Mouse (Mus musculus): ENCODE measurements around the gene Kpna1. TPM values are rescaled to one million over a fixed set of nuclear protein-coding genes. Genes with fewer than 3 reads are reported as not detected.
A peak's percentile ranks its signal among the peaks of the same experiment; 100 is the strongest.
"Not testable (repeated sequence)": the region's sequence is repeated elsewhere in the genome, so short reads cannot be mapped to it uniquely, and the experiment has no call there.

Gene Kpna1
- polyA plus RNA-seq, 1 experiment from 2014 or later: 86.5 TPM

DNA sequence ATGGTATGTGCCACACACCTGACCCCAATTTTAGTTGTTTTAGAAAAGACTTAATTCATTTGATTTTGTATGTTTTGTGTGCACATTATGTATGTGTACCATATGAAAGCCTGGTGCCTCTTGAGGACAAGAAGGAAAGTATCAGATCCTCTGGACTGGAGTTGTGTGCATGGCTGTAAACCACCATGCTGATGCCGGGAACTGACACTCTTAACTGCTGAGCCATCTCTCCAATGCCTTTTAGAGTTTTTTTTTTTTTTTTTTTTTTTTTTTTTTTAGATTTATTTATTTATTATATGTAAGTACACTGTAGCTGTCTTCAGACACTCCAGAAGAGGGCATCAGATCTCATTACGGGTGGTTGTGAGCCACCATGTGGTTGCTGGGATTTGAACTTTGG lies 49.6 kb downstream of the Kpna1 start:
- DNase-seq (ENCODE audit: low spot score); ATAC-seq (replicated peaks; ENCODE audit: low FRiP score): not testable (repeated sequence)
- 79% methylated on average over 1 of the region's 2 CpGs for WGBS

GRCm38 (mm10) chr16:36040640-36041624 lies 62.4 kb downstream of the Kpna1 start, which contains the start of gene Wdr5b:
Wdr5b (plus strand) TSS chr16:36041190.
- Histone ChIP-seq H3K4me3 (ENCODE audit: low read depth, low read length) (peak within 1 kb of the TSS; percentile 62), H3K4me1 (replicated peaks; ENCODE audit: control insufficient read depth, insufficient read depth, low read length) (0 out of 2 replicates have a peak, but pooled peaks cover 6% of the 10 kb centered on the region), H3K9me3 (ENCODE audit: control insufficient read depth, low read length) (no peaks in the 10 kb centered on the region), H3K4me2 (ENCODE audit: low read depth, low read length, severe bottlenecking) (peak within 1 kb of the TSS; percentile 85), H3K36me3 (ENCODE audit: control insufficient read depth, insufficient read depth, low read length) (no peaks in the 10 kb centered on the region; the same call in 1 of the 2 replicates), H3K9ac (ENCODE audit: low read length) (peak within 1 kb of the TSS; percentile 79), H3K27ac (ENCODE audit: low read depth, low read length) (peak within 1 kb of the TSS; percentile 46), H3K27me3 (ENCODE audit: control insufficient read depth, insufficient read depth, low read length) (no peaks in the 10 kb centered on the region)
- WGBS: 2% methylated on average over 39 of the region's 39 CpGs
- ATAC-seq (replicated peaks; ENCODE audit: low FRiP score): peak; percentile 95
- peak; percentile 91 for DNase-seq (ENCODE audit: low spot score)

More for the DNA sequence above, 49.6 kb downstream of the Kpna1 start:
- not testable (repeated sequence) for H3K9ac ChIP-seq (ENCODE audit: low read length); H3K4me2 ChIP-seq (ENCODE audit: low read depth, low read length, severe bottlenecking); H3K27ac ChIP-seq (ENCODE audit: low read depth, low read length); H3K4me1 ChIP-seq (replicated peaks; ENCODE audit: control insufficient read depth, insufficient read depth, low read length); H3K9me3 ChIP-seq (ENCODE audit: control insufficient read depth, low read length); H3K27me3 ChIP-seq (ENCODE audit: control insufficient read depth, insufficient read depth, low read length); H3K4me3 ChIP-seq (ENCODE audit: low read depth, low read length); H3K36me3 ChIP-seq (ENCODE audit: control insufficient read depth, insufficient read depth, low read length)

DNA sequence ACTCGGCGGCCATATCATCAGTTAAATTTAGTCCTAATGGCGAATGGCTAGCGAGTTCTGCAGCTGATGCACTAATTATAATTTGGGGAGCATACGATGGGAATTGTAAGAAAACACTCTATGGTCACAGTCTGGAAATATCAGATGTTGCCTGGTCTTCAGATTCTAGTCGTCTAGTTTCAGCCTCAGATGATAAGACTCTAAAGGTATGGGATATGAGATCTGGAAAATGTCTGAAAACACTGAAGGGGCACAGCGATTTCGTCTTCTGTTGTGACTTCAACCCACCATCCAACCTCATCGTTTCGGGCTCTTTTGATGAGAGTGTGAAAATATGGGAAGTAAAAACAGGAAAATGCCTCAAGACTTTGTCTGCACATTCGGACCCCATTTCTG lies 63.1 kb downstream of the Kpna1 start:
- WGBS: 34% methylated on average over 11 of the region's 11 CpGs
- Histone ChIP-seq H3K9me3 (ENCODE audit: control insufficient read depth, low read length) (no peaks in the 10 kb centered on the region), H3K27ac (ENCODE audit: low read depth, low read length) (peak overlapping the region; percentile 46; the same call in 1 of the 2 replicates), H3K36me3 (ENCODE audit: control insufficient read depth, insufficient read depth, low read length) (peaks cover 2% of the 10 kb centered on the region; the same call in 1 of the 2 replicates), H3K9ac (ENCODE audit: low read length) (peak overlapping the region; percentile 79), H3K4me1 (replicated peaks; ENCODE audit: control insufficient read depth, insufficient read depth, low read length) (0 out of 2 replicates have a peak, but pooled peaks cover 6% of the 10 kb centered on the region), H3K4me2 (ENCODE audit: low read depth, low read length, severe bottlenecking) (peak overlapping the region; percentile 85), H3K4me3 (ENCODE audit: low read depth, low read length) (peak overlapping the region; percentile 62), H3K27me3 (ENCODE audit: control insufficient read depth, insufficient read depth, low read length) (no peaks in the 10 kb centered on the region)
- DNase-seq (ENCODE audit: low spot score) (no peak), ATAC-seq (replicated peaks; ENCODE audit: low FRiP score) (no peak)

DNA sequence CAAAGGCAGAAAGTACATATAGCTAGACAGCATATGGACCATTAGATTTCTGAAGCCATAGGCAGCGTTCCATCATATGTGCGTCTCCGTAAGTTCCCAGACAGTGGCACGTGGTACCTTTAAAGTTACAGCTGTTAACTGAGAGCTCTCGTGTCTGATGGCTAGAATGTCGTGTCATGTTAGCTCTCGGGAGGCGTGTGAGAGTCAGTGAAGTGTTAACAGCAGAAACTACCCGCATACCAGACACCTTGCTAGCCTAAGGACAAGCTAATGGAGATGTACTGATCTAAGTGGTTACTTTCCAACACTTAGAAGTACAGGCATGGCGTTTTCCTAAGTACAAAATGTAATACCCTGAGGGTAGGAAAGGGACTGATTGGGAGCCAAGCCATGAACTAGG lies 64.5 kb downstream of the Kpna1 start:
- H3K9me3 ChIP-seq (ENCODE audit: control insufficient read depth, low read length): no peaks in the 10 kb centered on the region
- H3K27ac ChIP-seq (ENCODE audit: low read depth, low read length): no peak overlapping the region
- H3K9ac ChIP-seq (ENCODE audit: low read length): no peak overlapping the region
- H3K36me3 ChIP-seq (ENCODE audit: control insufficient read depth, insufficient read depth, low read length): peaks cover 9% of the 10 kb centered on the region; the same call in 1 of the 2 replicates
- H3K27me3 ChIP-seq (ENCODE audit: control insufficient read depth, insufficient read depth, low read length): no peaks in the 10 kb centered on the region
- H3K4me3 ChIP-seq (ENCODE audit: low read depth, low read length): no peak overlapping the region
- DNase-seq (ENCODE audit: low spot score) (no peak), ATAC-seq (replicated peaks; ENCODE audit: low FRiP score) (no peak)
- no peak overlapping the region for H3K4me2 ChIP-seq (ENCODE audit: low read depth, low read length, severe bottlenecking)
- WGBS: 88% methylated on average over 10 of the region's 10 CpGs
- 0 out of 2 replicates have a peak, but pooled peaks cover 6% of the 10 kb centered on the region for H3K4me1 ChIP-seq (replicated peaks; ENCODE audit: control insufficient read depth, insufficient read depth, low read length)

- Histone ChIP-seq H3K27me3 (ENCODE audit: control insufficient read depth, insufficient read depth, low read length) (no peaks in the 10 kb centered on the region), H3K27ac (ENCODE audit: low read depth, low read length) (no peak overlapping the region), H3K4me1 (replicated peaks; ENCODE audit: control insufficient read depth, insufficient read depth, low read length) (0 out of 2 replicates have a peak, but pooled peaks cover 6% of the 10 kb centered on the region), H3K4me2 (ENCODE audit: low read depth, low read length, severe bottlenecking) (no peak overlapping the region), H3K9ac (ENCODE audit: low read length) (no peak overlapping the region), H3K9me3 (ENCODE audit: control insufficient read depth, low read length) (no peaks in the 10 kb centered on the region), H3K4me3 (ENCODE audit: low read depth, low read length) (no peak overlapping the region), H3K36me3 (ENCODE audit: control insufficient read depth, insufficient read depth, low read length) (peaks cover 12% of the 10 kb centered on the region)
- DNase-seq (ENCODE audit: low spot score) (no peak), ATAC-seq (replicated peaks; ENCODE audit: low FRiP score) (no peak)
- 84% methylated on average over 4 of the region's 4 CpGs for WGBS
Observed at GRCm38 (mm10) chr16:36043964-36044363, 65.4 kb downstream of the Kpna1 start.

DNA sequence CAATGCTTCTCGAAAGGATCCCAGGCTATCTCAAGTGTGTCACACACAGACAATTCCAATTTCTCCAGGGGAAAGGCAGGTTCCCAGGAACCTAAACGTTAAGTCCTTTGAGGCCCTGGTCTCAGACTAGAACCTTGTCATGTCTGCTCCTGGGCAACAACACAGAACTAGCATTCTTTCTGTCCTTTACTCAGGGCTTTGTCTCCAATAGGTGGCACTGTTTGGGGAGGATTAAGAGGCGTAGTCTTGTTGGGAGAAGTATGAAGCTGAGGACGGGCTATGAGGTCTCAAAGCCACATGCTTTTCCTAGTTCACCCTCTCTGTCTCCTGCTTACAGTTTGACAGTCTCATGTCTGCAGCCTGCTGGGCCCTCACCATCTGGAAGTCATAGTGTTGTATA lies 69.0 kb downstream of the Kpna1 start:
- Histone ChIP-seq H3K4me3 (ENCODE audit: low read depth, low read length) (no peak overlapping the region), H3K9ac (ENCODE audit: low read length) (no peak overlapping the region), H3K27me3 (ENCODE audit: control insufficient read depth, insufficient read depth, low read length) (no peaks in the 10 kb centered on the region), H3K27ac (ENCODE audit: low read depth, low read length) (no peak overlapping the region), H3K9me3 (ENCODE audit: control insufficient read depth, low read length) (no peaks in the 10 kb centered on the region), H3K4me1 (replicated peaks; ENCODE audit: control insufficient read depth, insufficient read depth, low read length) (0 out of 2 replicates have a peak, but pooled peaks cover under 1% of the 10 kb centered on the region), H3K4me2 (ENCODE audit: low read depth, low read length, severe bottlenecking) (no peak overlapping the region), H3K36me3 (ENCODE audit: control insufficient read depth, insufficient read depth, low read length) (peaks cover 12% of the 10 kb centered on the region)
- DNase-seq (ENCODE audit: low spot score) (no peak), ATAC-seq (replicated peaks; ENCODE audit: low FRiP score) (no peak)
- 88% methylated on average over 4 of the region's 4 CpGs for WGBS

- Histone ChIP-seq H3K27me3 (ENCODE audit: control insufficient read depth, insufficient read depth, low read length) (no peaks in the 10 kb centered on the region), H3K4me2 (ENCODE audit: low read depth, low read length, severe bottlenecking) (no peak overlapping the region), H3K4me1 (replicated peaks; ENCODE audit: control insufficient read depth, insufficient read depth, low read length) (no peaks in the 10 kb centered on the region), H3K9ac (ENCODE audit: low read length) (no peak overlapping the region), H3K9me3 (ENCODE audit: control insufficient read depth, low read length) (no peaks in the 10 kb centered on the region), H3K36me3 (ENCODE audit: control insufficient read depth, insufficient read depth, low read length) (peaks cover 10% of the 10 kb centered on the region), H3K4me3 (ENCODE audit: low read depth, low read length) (no peak overlapping the region), H3K27ac (ENCODE audit: low read depth, low read length) (no peak overlapping the region)
- WGBS: 88% methylated on average over 6 of the region's 6 CpGs
- DNase-seq (ENCODE audit: low spot score): no peak
- no peak for ATAC-seq (replicated peaks; ENCODE audit: low FRiP score)
Observed at GRCm38 (mm10) chr16:36051491-36051890, 72.9 kb downstream of the Kpna1 start.

- Histone ChIP-seq H3K36me3 (ENCODE audit: control insufficient read depth, insufficient read depth, low read length) (no peaks in the 10 kb centered on the region; the same call in 1 of the 2 replicates), H3K27ac (ENCODE audit: low read depth, low read length) (no peak overlapping the region), H3K4me1 (replicated peaks; ENCODE audit: control insufficient read depth, insufficient read depth, low read length) (no peaks in the 10 kb centered on the region), H3K27me3 (ENCODE audit: control insufficient read depth, insufficient read depth, low read length) (no peaks in the 10 kb centered on the region), H3K4me3 (ENCODE audit: low read depth, low read length) (no peak overlapping the region), H3K9me3 (ENCODE audit: control insufficient read depth, low read length) (no peaks in the 10 kb centered on the region), H3K9ac (ENCODE audit: low read length) (no peak overlapping the region), H3K4me2 (ENCODE audit: low read depth, low read length, severe bottlenecking) (no peak overlapping the region)
- ATAC-seq (replicated peaks; ENCODE audit: low FRiP score): no peak
- WGBS: 90% methylated on average over 6 of the region's 6 CpGs
- DNase-seq (ENCODE audit: low spot score): no peak
Observed at GRCm38 (mm10) chr16:36053524-36054275, 75.2 kb downstream of the Kpna1 start.
